Mouse (Mus musculus) myocyte (in vitro differentiated cells): ENCODE results near the gene Zfp335.

Experiments used
- CEBPB ChIP-seq: IDR thresholded peaks from 2 replicates; pipeline ENCODE4 v1.6.1; 2011; ENCODE audit warnings: mild to moderate bottlenecking, moderate library complexity; ENCODE audit not compliant: poor library complexity, insufficient read depth, severe bottlenecking
- E2F4 ChIP-seq: IDR thresholded peaks from one replicate; pipeline ENCODE4 v1.6.1; 2011; ENCODE audit warnings: mild to moderate bottlenecking, control low read depth, moderate library complexity; ENCODE audit not compliant: insufficient read depth
- MYOD1 ChIP-seq, 3 experiments: IDR thresholded peaks; one replicate each; pipeline ENCODE4 v1.6.1; 2011; ENCODE audit warnings: control low read depth in 2 of 3, low read depth in 2 of 3, mild to moderate bottlenecking in 2 of 3, moderate library complexity in 1 of 3; ENCODE audit not compliant: insufficient read length in 2 of 3, control insufficient read depth in 1 of 3
- POLR2A ChIP-seq: IDR thresholded peaks from one replicate; pipeline ENCODE4 v1.6.1; 2011; ENCODE audit warnings: low read depth, mild to moderate bottlenecking, control low read depth, moderate library complexity; ENCODE audit not compliant: insufficient read length
- TCF12 ChIP-seq: IDR thresholded peaks from one replicate; pipeline ENCODE4 v1.6.1; 2011; ENCODE audit warnings: mild to moderate bottlenecking, control low read depth; ENCODE audit not compliant: poor library complexity, insufficient read depth, severe bottlenecking
- USF1 ChIP-seq: IDR thresholded peaks from one replicate; pipeline ENCODE4 v1.6.1; 2011; ENCODE audit warnings: low read depth, mild to moderate bottlenecking, control low read depth, moderate library complexity

- TF ChIP-seq POLR2A: no peak
- no peak for TF ChIP-seq MYOD1 (IDR thresholded peaks at IDR 0.05; ENCODE audit: control insufficient read depth in 1 of 3, insufficient read length in 2 of 3, low read depth in 2 of 3)
- no peak for TF ChIP-seq USF1
- TF ChIP-seq CEBPB: no peak
- no peak for TF ChIP-seq TCF12
- no peak for TF ChIP-seq E2F4
Measured at GRCm38 (mm10) chr2:164857842-164858553, 53.6 kb downstream of the Zfp335 start.
